Mouse (Mus musculus) limb, embryonic 12.5 days (tissue): Measurements from ENCODE around the gene Xcl1. TPM values are rescaled to one million over a fixed set of nuclear protein-coding genes. Genes with fewer than 3 reads are reported as not detected.

Experiments
- ATAC-seq: fragments of 200-750 bp; cut with Nextera tagmentation; 2 replicates; pipeline ENCODE4 v1.8.0; 2017; ENCODE audit warnings: low read depth, moderate TSS enrichment; ENCODE audit not compliant: insufficient number of reproducible peaks, insufficient read depth, low FRiP score, low TSS enrichment
- H3K27ac ChIP-seq: fragments of 300-500 bp; sonication (generic); 2 replicates; pipeline ENCODE4 v1.5.1; 2016; ENCODE audit warnings: mild to moderate bottlenecking, moderate library complexity
- H3K27me3 ChIP-seq: fragments of 300-500 bp; sonication (generic); 2 replicates; pipeline ENCODE4 v1.6.1; 2016; ENCODE audit warnings: mild to moderate bottlenecking, moderate library complexity
- H3K36me3 ChIP-seq: fragments of 300-500 bp; sonication (generic); 2 replicates; pipeline ENCODE4 v1.6.1; 2016; ENCODE audit warnings: mild to moderate bottlenecking, moderate library complexity
- H3K4me1 ChIP-seq: fragments of 300-500 bp; sonication (generic); replicated peaks from 2 replicates; pipeline ENCODE4 v1.6.1; 2016
- H3K4me2 ChIP-seq: fragments of 300-500 bp; sonication (generic); 2 replicates; pipeline ENCODE4 v1.6.1; 2016; ENCODE audit warnings: mild to moderate bottlenecking, moderate library complexity
- H3K4me3 ChIP-seq: fragments of 300-500 bp; sonication (generic); replicated peaks from 2 replicates; pipeline ENCODE4 v1.5.1; 2016; ENCODE audit warnings: mild to moderate bottlenecking
- H3K9ac ChIP-seq: fragments of 300-500 bp; sonication (generic); replicated peaks from 2 replicates; pipeline ENCODE4 v1.6.1; 2016; ENCODE audit warnings: mild to moderate bottlenecking, moderate library complexity
- H3K9me3 ChIP-seq: fragments of 300-500 bp; sonication (generic); 2 replicates; pipeline ENCODE4 v1.6.1; 2016; ENCODE audit warnings: mild to moderate bottlenecking, moderate library complexity
- WGBS: fragments of 180-500 bp; shearing (Covaris S2); methylation state at CpG from one replicate; pipeline ENCODE4 v1.1.7; 2016; 5-methylcytosine and 5-hydroxymethylcytosine counted together
- polyA plus RNA-seq: library from polyadenylated mRNA; unstranded; fragments of >200 nt; fragmentation: Nextera tagmentation; extraction: Ambion mirVana; gene quantifications from 2 replicates; pipeline ENCODE4 v1.2.1, GENCODE M21; 2016

Xcl1 gene
- polyA plus RNA-seq, 1 experiment from 2014 or later, result not detected

GRCm38 (mm10) chr1:164957974-164958373 lies 22.6 kb upstream of the Xcl1 start:
- H3K4me2 ChIP-seq, result no peak overlapping the region
- WGBS, result 93% methylated on average over 3 of the region's 3 CpGs
- no peak for ATAC-seq

GRCm38 (mm10) chr1:164956725-164957399 lies 21.5 kb upstream of the Xcl1 start:
- Histone ChIP-seq H3K4me3 (no peak overlapping the region), H3K4me1 (no peaks in the 10 kb centered on the region), H3K4me2 (no peak overlapping the region), H3K27me3 (no peaks in the 10 kb centered on the region), H3K9me3 (no peaks in the 10 kb centered on the region), H3K36me3 (no peaks in the 10 kb centered on the region), H3K9ac (no peak overlapping the region), H3K27ac (no peak overlapping the region)
- no peak for ATAC-seq
- WGBS, result 87% methylated on average over 3 of the region's 3 CpGs

More at GRCm38 (mm10) chr1:164957974-164958373, 22.6 kb upstream of the Xcl1 start:
- H3K36me3 ChIP-seq, result no peaks in the 10 kb centered on the region
- H3K9ac ChIP-seq, result no peak overlapping the region
- H3K9me3 ChIP-seq, result no peaks in the 10 kb centered on the region
- no peaks in the 10 kb centered on the region for H3K4me1 ChIP-seq
- no peak overlapping the region for H3K27ac ChIP-seq
- no peaks in the 10 kb centered on the region for H3K27me3 ChIP-seq
- no peak overlapping the region for H3K4me3 ChIP-seq

- Histone ChIP-seq H3K36me3 (no peaks in the 10 kb centered on the region), H3K27me3 (no peaks in the 10 kb centered on the region), H3K4me2 (no peak overlapping the region), H3K4me3 (no peak overlapping the region), H3K4me1 (no peaks in the 10 kb centered on the region), H3K27ac (no peak overlapping the region), H3K9me3 (no peaks in the 10 kb centered on the region), H3K9ac (no peak overlapping the region)
- no peak; the same call in 1 of the 2 replicates for ATAC-seq
- WGBS, result 72% methylated on average over 7 of the region's 7 CpGs
These were observed 20.3 kb upstream of the Xcl1 start for GRCm38 (mm10) chr1:164955452-164956196.

GRCm38 (mm10) chr1:164953574-164953973 lies 18.2 kb upstream of the Xcl1 start:
- no peak overlapping the region for H3K9ac ChIP-seq
- H3K4me1 ChIP-seq, result no peaks in the 10 kb centered on the region
- H3K9me3 ChIP-seq, result no peaks in the 10 kb centered on the region
- no peaks in the 10 kb centered on the region for H3K27me3 ChIP-seq
- no peak overlapping the region for H3K27ac ChIP-seq
- H3K4me2 ChIP-seq, result no peak overlapping the region
- H3K36me3 ChIP-seq, result no peaks in the 10 kb centered on the region
- 85% methylated on average over 6 of the region's 6 CpGs for WGBS
- no peak for ATAC-seq
- H3K4me3 ChIP-seq, result no peak overlapping the region

GRCm38 (mm10) chr1:164936060-164936459 lies 733 bp upstream of the Xcl1 start:
- Histone ChIP-seq H3K4me2 (no peak overlapping the region), H3K4me3 (no peak overlapping the region), H3K9ac (no peak overlapping the region), H3K4me1 (no peaks in the 10 kb centered on the region), H3K27ac (no peak overlapping the region), H3K9me3 (no peaks in the 10 kb centered on the region), H3K27me3 (no peaks in the 10 kb centered on the region), H3K36me3 (no peaks in the 10 kb centered on the region)
- WGBS, result 75% methylated on average over 2 of the region's 2 CpGs
- ATAC-seq, result no peak

GRCm38 (mm10) chr1:164933441-164934188 lies 1.7 kb downstream of the Xcl1 start:
- H3K36me3 ChIP-seq, result no peaks in the 10 kb centered on the region
- H3K4me2 ChIP-seq, result no peak overlapping the region
- no peak overlapping the region for H3K27ac ChIP-seq
- no peak overlapping the region for H3K4me3 ChIP-seq
- ATAC-seq, result no peak
- WGBS, result 87% methylated on average over 10 of the region's 10 CpGs
- no peak overlapping the region for H3K9ac ChIP-seq
- no peaks in the 10 kb centered on the region for H3K27me3 ChIP-seq
- H3K4me1 ChIP-seq, result no peaks in the 10 kb centered on the region
- no peaks in the 10 kb centered on the region for H3K9me3 ChIP-seq

- Histone ChIP-seq H3K4me2 (no peak overlapping the region), H3K27me3 (no peaks in the 10 kb centered on the region), H3K4me3 (no peak overlapping the region), H3K27ac (no peak overlapping the region), H3K9ac (no peak overlapping the region), H3K4me1 (no peaks in the 10 kb centered on the region), H3K36me3 (no peaks in the 10 kb centered on the region), H3K9me3 (no peaks in the 10 kb centered on the region)
- ATAC-seq, result no peak
- WGBS, result 91% methylated on average over 7 of the region's 7 CpGs
These were observed 4.2 kb downstream of the Xcl1 start for GRCm38 (mm10) chr1:164931135-164931534.

GRCm38 (mm10) chr1:164930006-164930405 lies 5.3 kb downstream of the Xcl1 start:
- WGBS, result 48% methylated on average over 3 of the region's 3 CpGs
- Histone ChIP-seq H3K36me3 (no peaks in the 10 kb centered on the region), H3K4me2 (no peak overlapping the region), H3K4me3 (no peak overlapping the region), H3K4me1 (no peaks in the 10 kb centered on the region), H3K9me3 (no peaks in the 10 kb centered on the region), H3K27ac (no peak overlapping the region), H3K27me3 (no peaks in the 10 kb centered on the region), H3K9ac (no peak overlapping the region)
- no peak for ATAC-seq

- H3K36me3 ChIP-seq, result no peaks in the 10 kb centered on the region
- no peak for ATAC-seq
- WGBS, result 75% methylated on average over 3 of the region's 3 CpGs
- no peak overlapping the region for H3K9ac ChIP-seq
- no peaks in the 10 kb centered on the region for H3K27me3 ChIP-seq
- H3K4me3 ChIP-seq, result no peak overlapping the region
- H3K27ac ChIP-seq, result no peak overlapping the region
- H3K4me1 ChIP-seq, result no peaks in the 10 kb centered on the region
- H3K9me3 ChIP-seq, result no peaks in the 10 kb centered on the region
- H3K4me2 ChIP-seq, result no peak overlapping the region
These were observed 8.7 kb downstream of the Xcl1 start for GRCm38 (mm10) chr1:164926534-164927160.

- Histone ChIP-seq H3K36me3 (no peaks in the 10 kb centered on the region), H3K9ac (no peak overlapping the region), H3K9me3 (no peaks in the 10 kb centered on the region), H3K4me3 (no peak overlapping the region), H3K4me1 (no peaks in the 10 kb centered on the region), H3K27ac (no peak overlapping the region), H3K27me3 (peaks cover 5% of the 10 kb centered on the region), H3K4me2 (no peak overlapping the region)
- ATAC-seq, result no peak
- 57% methylated on average over 4 of the region's 4 CpGs for WGBS
These were observed 30.3 kb downstream of the Xcl1 start for GRCm38 (mm10) chr1:164905047-164905446.

GRCm38 (mm10) chr1:164900696-164901095 lies 34.6 kb downstream of the Xcl1 start:
- 77% methylated on average over 6 of the region's 6 CpGs for WGBS
- H3K9me3 ChIP-seq, result no peaks in the 10 kb centered on the region
- H3K27me3 ChIP-seq, result peaks cover 10% of the 10 kb centered on the region
- 0 out of 2 replicates have a peak, but pooled peaks cover 2% of the 10 kb centered on the region for H3K4me1 ChIP-seq
- no peak for ATAC-seq
- no peak overlapping the region for H3K9ac ChIP-seq
- no peak overlapping the region for H3K4me3 ChIP-seq
- no peak overlapping the region for H3K4me2 ChIP-seq
- no peaks in the 10 kb centered on the region for H3K36me3 ChIP-seq
- H3K27ac ChIP-seq, result no peak overlapping the region
